Mouse (Mus musculus): ENCODE data around the gene Dcdc2b.
A peak's percentile ranks its signal among the peaks of the same experiment; 100 is the strongest.

The Dcdc2b gene

DNA sequence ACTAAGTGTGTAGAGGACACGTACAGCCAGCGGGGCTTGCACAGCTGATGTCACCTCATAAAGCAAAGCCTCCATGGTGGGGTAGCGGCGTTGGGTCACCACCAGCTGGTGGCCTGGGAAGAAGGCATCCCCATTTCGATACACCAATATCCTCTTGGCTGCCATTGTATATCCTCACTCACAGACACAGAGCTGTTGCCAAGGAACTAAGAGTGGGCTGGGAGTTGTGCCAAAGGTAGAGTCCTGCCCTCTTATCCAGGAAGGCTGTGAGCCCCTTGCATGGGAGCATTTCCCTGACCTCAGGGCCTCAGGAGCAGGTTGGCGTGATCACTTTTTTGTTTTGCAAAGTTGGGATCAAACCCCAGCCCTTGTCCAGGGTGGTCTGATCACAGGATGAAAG lies at the start of gene Dcdc2b:
Gene Dcdc2b (minus strand): TSS at position 165 of the 400 bp plus-strand sequence.
- DNase-seq: peak; percentile 64 to 70

DNA sequence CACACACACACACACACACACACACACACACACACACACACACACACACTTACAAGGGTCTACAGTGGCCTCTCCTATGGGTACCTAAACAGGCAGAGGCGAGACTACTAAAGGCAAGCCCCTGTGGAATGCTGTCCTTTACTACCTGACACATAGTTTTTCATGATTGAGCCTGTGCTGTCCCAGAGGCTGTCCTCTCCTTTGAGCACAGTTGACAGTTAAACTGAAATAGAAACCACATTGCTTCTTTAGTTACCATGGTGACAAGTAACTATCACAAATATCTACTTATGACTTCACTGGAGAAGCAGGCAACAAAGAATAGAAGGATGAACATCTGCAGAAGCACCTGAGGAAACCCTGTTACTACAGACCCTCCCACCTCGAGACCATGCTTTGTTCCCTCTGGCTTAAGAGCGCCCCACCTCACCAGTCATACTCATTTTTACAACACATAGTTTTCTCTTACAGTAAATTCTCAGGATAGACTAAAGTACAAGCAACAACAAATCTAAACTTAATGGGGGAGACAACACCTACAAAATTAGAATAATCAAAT lies 48.3 kb upstream of the Dcdc2b start:
- no peak for DNase-seq

DNA sequence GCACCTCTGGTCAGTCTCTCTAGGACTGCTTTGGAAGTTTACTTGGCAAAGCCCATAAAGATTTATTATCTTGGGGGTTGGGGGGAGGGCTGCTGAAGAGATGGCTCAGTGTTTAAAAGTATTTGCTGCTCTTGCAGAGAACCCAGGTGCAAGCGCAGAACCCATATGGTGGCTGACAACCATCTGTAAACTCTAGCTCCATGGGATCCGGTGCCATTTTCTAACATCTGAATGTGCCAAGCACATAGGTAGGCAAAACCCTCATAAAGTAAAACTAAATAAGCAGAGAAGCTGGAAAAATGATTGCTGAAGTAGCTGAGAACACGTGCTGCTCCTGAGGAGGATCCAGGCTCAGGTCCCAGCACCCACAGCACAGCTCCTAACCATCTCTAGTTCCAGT lies 47.5 kb upstream of the Dcdc2b start:
- no peak for DNase-seq

DNA sequence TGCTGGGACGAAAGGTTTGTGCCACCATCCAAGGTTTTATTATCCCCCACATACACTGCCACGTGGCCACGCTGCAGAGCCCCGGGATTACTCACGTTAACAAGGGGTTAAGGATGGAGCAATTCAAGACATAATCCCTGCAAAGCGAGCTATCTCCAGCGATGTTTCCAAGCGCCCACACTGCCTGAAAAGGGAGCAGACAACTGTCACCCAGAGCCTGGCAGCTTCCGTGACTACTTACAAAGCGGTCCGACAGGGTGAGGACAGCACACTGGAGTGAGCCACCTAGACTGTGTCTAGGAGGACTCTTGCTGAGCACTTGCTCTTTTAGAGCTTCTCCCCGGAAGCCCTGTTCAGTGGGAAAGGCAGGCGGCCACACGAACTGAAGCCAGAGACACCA lies 40.7 kb upstream of the Dcdc2b start:
- no peak for DNase-seq

DNA sequence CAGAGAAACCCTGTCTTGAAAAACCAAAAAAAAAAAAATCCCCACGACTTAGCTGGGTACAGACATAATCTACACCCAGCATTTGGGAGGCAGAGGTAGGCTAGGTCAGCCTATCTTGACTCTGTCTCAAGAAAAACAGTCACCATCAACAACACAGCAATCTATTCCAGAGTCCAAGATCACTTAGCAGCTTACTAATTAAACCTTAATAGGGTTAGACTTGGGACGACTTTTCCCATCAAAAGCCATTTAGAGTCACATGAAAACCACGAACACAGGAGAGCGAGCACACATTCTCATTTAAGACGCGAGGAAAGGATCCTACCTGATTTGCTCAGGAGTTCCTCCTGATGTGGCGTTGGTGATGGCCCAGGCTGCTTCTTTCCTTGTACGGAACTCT lies 36.3 kb upstream of the Dcdc2b start:
- no peak for DNase-seq

DNA sequence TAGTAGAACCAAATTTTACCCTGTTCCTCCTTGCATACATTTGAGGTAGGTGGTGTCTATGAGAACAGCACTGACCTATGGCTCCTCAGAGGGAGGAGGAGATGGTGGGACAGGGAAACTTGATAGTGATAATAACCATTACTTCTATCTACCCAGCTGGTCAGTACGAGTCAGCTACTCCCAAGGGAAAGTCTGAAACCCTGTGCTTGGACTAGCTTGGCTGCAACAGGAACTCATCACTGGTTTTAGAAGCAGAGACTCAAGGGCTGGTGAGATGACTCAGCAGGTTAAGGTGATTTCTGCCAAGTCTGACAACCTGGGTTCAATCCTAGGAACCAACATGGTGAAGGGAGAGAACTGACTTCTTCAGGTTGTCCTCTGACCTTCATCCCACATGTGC lies 34.6 kb upstream of the Dcdc2b start:
- no peak for DNase-seq

DNA sequence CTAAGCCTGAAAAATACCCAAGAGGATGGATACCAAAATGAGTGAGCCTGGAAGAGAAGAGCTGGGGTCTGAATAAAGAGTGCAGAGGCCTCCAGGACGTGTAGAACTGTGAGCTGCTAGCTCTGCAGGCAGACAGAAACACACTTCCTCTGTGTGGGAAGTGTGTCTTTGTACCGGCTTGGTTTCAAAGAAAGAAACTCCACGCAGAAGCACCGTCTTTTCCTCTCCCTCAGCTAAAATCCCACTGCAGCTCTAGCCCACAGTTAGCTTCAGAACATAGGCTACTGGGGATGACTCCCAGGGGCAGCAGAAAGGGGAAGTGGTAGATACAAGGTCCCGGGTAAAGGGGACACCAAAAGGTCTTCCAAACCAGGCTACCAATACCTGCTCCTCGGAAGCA lies 31.1 kb upstream of the Dcdc2b start:
- DNase-seq: no peak

DNA sequence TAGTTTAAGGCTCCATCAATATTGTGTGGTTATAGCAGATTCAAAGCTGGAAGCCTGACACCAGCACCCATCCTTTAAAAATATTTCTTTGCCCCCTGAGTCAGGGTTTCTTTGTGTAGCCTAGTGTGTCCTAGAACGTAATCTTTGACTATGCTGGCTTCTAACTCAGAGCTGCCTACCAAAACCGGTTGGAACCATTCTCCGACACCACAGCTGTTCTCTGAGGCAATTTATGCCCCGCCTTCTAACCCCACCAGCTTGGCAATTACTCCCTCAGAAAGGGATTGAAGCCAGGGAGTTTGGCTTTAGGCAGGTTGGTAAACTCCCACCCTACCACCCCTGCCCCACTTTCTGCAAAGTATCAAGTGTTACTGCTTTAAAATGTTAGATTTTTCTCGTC lies 27.7 kb upstream of the Dcdc2b start:
- DNase-seq: peak; percentile 62 to 63

DNA sequence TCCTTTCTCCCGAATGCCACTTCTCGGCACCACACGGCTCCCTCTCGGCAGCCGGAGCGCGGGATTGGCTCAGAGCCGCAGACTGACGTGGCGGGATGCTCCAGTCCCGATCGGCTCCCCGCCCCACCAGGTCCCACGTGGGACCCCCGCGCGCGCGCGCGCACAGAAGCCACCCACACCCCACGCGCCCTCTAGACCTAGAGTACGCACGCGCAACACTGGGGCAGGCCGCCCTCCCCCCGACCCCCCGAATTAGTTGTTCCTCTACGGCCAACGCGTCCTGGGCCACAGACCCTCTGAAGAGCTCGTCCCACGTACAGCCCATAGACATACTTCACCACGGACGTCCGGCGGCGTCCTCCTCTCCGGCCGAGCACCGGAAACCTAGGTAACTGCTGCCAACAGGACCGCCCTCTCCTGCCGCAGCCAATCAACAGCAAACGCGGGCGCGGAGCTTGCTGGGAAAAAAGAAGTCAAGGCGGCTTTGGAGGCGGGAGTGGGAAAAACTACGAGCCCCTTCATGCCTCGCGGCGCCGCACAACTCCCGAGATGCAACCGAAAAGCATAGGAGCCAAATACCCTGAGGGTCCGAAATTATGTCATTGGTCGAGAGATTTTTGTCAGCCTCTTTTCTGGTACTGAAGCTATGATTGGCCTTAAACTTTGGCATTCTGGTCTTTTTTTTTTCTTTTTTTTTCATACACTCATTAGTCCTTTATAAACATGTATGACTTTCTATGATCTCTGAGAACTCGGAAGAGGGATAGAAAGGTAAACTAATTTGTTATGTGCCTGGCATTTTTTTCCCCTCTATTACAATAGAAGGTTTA lies 26.8 kb upstream of the Dcdc2b start, which contains the start of gene Txlna:
Gene Txlna (minus strand): TSS at position 428 of the 830 bp plus-strand sequence.
- DNase-seq: peak; percentile 99

DNA sequence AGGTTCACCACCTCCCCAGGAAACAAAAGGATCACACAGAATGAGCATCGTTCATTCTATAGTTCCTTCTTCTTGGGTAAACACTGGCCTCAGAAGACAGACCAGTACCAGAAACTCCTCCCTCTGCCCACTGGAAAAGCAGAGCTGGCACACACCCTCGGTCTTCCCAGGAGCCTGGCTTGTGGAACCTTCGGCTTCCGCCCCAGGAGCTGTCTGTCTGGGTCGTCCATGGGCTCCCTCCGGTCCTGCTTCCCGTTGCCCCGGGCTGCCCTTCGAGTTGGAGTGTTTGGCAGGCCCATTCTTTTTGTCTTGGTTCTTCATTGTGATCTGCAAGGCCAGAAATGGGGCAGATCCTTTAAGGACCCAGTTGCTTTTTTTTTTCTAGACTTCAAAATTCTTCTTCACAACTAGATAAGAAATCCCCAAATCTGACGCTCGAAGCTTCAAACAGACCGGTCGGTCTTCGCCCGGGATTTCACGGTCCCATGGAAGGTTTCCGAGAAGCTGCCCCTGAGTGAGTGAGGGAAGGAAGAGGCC lies 26.1 kb upstream of the Dcdc2b start:
- peak; percentile 78 to 79 for DNase-seq

DNA sequence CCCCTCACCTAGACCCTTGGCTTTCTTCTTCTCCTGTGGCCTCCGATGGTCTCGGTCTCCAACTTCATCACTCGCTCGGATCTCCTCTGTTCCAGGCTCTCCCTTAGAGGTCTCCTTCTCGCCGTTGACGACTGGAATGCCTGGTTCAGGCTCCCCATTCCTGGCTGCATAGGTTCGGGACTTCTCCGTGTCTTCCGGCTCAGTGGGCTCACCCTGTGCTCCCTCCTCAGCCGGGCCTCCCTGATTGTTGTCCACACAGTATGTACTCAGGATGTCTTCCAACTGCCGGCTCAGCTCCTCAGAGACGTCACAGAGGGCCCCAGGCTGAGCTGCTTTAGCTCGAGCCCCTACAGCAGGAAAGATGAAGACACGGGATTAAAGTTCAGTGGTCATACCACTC lies 25.2 kb upstream of the Dcdc2b start:
- DNase-seq: no peak

DNA sequence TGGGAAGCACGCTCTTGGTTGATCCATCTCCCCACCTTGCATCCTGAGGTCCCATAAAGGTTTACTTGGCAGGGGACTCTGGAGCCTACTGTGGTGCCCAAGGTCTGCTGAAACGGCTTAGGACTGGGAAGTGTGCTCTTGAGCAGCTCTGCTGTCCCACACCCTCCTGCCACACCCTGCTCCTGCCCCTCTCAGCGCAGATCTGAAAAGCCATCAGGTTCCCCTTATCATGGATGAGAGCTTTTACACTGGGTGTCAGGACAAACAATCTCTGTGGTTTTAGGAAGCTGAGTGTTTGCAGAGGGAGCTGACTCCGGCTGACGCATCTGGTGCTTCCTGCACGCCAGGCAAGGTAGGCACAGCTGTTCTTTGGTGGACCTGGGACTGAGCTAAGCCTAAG lies 19.8 kb upstream of the Dcdc2b start:
- DNase-seq: no peak

DNA sequence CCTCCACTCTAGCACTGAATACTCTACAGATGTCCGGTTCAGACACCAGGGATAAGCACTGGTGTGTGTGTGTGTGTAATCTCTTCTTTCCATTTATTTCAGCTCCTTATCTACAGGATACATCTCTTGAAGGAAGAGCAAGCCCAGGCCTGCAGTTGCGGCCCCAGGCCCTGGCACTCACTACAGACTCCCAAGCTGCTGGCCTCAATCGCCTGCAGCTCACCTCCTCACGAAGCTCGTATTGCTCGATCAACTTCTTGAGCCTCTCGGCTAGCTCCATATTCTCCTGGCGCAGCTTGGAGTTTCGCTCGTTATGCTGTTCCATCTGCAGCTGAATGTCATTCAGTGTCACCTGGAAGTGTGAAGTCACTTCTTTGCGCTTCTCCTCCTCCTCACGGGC lies 17.8 kb upstream of the Dcdc2b start:
- no peak for DNase-seq

DNA sequence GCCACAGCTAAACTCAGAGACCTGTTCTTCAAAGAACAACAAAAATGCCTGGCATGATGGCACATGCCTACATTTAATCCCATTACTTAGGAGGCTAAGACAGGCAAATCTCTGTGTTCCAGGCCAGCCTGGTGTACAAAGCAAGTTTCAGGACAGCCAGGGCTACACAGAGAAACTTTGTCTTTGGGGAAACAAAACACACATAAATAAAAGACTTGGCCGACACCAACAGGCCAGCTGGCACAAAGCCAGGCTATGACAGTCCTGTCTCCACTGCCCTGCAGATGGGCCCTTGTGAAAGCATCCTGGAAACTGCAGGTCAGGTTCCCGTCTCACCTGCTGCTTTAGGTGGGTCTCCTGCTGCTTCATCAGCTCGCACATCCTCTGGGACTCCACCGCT lies 16.9 kb upstream of the Dcdc2b start:
- DNase-seq: peak; percentile 62 to 63

DNA sequence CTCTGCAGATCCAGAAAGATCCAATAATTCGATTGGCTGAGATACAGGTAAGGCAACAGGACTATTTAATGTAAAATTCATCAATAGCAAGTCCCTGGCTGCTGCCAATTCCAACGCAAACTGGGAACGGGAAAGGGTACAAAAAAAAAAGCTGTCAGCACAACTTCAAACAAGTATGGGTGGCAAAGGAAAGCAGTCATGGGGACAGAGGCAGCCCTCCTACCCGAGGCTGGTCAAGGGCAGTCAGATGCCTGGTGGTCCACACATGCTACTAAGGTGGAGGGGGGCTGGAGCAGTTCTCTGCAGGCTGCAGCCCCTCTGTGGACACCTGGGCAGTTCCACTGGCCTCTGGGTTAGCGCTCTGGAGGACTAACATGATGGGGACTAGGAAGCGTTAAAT lies 12.0 kb upstream of the Dcdc2b start:
- DNase-seq: no peak

DNA sequence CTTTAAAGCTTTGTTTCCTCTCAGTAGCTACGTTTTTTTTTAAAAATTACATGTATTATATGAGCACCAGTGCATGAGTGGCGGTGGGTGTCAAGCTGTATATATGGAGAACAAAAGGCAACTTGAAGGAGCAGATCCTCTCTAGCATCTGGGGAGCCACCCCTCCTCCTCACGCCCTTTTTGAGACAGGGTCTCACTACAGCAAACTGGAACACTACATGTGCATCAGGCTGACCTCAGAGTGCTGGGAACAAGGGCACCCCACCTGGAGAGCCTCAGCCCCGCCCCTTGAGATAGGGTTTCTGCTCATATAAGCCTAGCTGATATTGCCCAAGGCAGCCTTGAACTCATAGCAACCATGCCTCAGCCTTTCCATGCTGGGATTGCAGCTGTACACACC lies 11.4 kb upstream of the Dcdc2b start:
- no peak for DNase-seq

DNA sequence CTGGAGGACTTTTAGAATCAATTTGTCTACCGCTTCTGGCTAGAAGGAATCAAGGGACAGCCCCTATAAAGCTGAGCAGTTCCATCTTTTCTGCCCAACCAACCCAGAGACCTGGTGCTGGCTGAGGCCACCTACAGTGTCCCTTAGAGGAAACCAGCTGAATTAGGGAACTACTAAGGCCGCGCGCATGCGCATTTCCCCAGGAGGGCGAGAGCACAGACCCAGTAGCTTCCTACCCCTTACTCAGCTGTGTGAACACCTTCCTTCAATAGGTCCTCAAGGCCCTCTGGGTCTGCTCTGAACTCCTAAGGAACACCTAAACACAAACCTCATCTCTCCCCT lies 10.9 kb upstream of the Dcdc2b start:
- peak; percentile 66 to 70 for DNase-seq

DNA sequence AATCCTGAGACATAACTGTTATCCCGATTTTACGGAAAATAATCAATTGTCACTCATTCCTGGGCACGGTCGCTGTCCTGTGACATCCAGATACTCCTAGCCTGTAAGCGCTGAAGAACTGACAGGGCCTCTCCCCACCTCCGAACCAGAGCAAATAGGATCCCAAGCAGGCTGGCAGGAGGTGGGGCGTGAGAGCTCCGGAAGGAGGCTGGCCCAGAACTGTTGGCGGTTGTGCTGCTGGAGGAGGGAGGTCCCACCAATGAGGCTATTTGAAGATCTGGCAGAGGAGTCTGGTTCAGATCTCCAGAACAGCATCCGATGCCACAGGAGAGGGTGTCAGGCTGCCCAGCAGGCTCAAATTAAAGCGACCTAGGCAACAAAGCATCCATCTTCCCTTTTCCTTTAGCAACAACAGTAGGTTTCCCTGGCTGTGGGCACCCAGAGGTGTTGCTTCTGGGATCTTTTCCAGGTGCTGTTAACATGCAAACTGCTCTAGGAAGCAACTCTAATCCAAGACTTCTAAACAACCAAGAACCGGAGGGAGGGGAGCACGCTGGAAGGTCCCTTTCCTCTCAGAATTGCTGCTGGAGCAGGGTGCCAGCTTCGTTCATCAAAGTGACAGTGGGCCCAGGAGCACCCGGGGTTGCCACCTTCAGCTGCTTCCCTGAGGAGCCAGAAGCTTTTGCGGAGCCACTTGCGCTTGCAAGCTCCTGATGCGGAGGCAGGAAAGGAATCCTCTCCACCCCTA lies 10.4 kb upstream of the Dcdc2b start:
- DNase-seq: peak; percentile 88 to 93

DNA sequence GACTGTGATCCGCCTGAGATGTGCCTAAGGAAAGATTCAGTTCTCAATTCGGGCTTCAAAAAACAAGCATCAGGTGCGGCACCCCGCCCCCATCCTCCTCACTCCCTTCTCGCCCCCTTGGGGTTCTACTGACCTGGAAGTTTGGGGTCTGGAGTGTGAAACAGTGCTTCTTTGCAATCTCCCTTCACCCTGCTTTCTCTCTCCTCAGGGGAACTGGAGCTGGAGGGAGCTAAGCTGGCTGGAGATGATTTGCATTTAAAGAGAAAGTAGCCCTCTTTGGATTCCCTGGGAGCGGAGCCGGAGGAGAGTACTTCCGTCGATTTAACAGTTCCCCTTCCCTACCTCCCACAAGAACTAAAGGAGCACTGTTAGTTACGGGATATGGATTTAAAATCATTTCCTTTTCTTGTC lies 9.6 kb upstream of the Dcdc2b start, which contains the start of gene Ccdc28b:
Gene Ccdc28b (minus strand): TSS at position 267 of the 411 bp plus-strand sequence.
- DNase-seq: peak; percentile 65 to 76

DNA sequence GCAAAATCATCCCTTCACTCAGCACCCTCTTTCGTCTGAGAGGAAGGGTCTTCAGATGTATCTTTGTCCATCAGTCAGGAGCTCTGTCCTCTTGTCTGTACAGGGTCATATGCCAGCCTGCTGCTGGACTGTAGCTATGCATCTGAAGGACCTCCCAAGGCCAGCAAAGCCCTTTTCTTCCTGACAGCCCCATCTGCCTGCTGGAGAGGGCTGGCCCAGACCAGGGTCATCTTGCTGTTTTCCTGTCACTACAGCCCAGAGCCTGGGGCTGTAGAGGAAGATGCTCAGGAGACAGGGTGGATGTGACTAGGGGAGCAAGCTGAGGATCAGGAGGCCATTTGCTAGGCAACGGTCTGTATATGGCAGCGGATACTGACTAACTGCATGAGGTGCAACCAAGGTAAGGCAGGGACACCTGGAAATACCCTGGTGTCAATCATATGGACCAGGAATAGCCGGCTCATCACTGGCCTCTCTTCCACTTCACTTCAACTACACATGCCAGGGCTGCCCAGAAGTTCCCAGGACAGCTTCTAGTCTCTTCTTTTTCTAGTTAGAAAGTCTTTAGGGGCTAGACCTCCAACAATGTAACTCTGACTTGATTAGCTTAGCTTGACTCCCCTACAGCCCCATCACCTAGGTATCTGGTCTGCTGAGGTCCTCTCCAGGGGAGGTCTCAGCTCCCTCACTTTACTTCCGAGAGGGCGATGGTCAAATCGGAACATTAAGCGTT lies 8.9 kb upstream of the Dcdc2b start:
- peak; percentile 41 to 55 for DNase-seq

DNA sequence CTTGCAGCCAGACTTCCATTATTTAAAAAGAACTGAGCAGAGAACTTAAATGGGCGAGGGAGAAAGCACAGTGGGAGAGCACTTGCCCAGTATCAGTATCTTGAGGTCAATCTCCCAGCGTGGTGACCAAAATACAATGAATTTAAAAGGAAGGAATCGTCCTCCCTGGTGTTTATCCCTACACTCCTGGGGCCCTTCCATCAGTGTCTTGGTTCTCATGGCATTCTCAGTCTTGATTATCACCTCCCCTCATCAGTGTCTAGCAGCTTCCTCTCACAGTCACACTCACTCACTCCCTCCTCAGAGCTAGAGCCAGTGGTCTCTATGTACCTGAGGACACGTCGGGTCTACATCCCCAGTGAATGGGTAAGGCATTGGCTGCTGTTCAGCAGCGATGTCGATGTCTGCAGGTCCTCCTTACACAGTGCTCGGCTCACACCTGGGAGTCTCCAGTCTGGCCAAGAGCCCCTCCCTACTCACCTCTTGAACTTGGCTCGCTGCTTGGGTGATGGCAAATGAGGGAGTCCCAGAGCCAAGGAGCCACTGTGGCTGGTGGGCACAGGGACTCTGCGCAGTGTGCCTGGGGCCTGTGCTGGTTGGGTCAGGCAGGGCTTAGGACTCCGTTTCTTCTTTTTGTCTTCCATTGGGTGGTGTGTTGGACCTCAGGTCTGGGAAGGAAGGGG lies 8.2 kb upstream of the Dcdc2b start:
- DNase-seq: peak; percentile 45 to 51

DNA sequence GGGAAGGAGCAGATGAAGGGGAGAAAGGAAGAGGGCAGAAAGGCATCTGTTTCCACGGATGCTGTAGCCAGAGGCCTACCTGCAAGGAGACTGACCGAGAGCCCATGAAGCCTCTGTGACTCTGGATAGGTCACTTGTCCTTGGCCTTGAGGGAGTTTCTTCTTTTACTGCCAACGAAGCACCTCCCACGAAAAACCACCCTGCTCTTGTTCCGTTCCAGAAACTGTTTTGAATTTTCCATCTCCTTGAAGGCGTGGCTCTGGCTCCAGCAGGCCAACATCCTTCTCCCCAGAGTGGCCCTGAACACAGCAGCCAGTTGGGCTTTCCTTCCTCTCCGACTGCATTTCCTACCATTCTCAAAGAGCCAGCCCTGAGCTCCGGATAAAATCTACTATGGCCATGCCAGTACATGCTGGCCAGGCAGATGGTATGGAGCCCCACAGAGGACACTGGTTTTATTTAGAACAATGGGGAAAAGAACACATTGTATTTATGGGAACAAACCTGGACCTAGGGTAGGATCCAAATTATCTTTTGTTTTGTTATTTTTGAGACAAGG lies 7.3 kb upstream of the Dcdc2b start:
- DNase-seq: peak; percentile 42 to 47
